Mouse (Mus musculus) liver, adult 2 months (tissue): ENCODE measurements at regions not wholly inside any gene's neighbourhood (a gene's known extent, or its start where the extent isn't known, plus 50 kb on each side); places are given as distances from the start of the nearest gene placed in this dataset.

Source experiments
- CTCF ChIP-seq: fragments of 200-500 bp; IDR thresholded peaks from 2 replicates; pipeline ENCODE4 v1.5.1; 2011; ENCODE audit warnings: low read depth, low read length, control low read depth
- POLR2A ChIP-seq: fragments of 200-500 bp; IDR thresholded peaks from 2 replicates; pipeline ENCODE4 v1.6.1; 2011; ENCODE audit warnings: low read length, control low read depth; ENCODE audit not compliant: insufficient read depth; ENCODE audit errors: extremely low read depth

GRCm38 (mm10) chr16:52851129-52851528 lies 397.3 kb upstream of the Alcam start:
- no peak for TF ChIP-seq POLR2A
- TF ChIP-seq CTCF: no peak
